Mouse (Mus musculus) kidney, postnatal 36 days (tissue): ENCODE measurements around the gene Srcin1.

Experiments used
- DNase-seq, 2 experiments: peaks; one replicate each; pipeline ENCODE4 v3.0.0; 2021 to 2022; ENCODE audit warnings: mixed read lengths in 2 of 2

The Srcin1 gene

GRCm38 (mm10) chr11:97461307-97461820, 114.6 kb downstream of the Srcin1 start:
- DNase-seq, result no peak
